In genomic region chr3:32398175-32398538, GRCm38 (mm10) we compare ENCODE assay signal across 8 mouse cellular contexts. TPM values are rescaled to one million over a fixed set of nuclear protein-coding genes. Genes with fewer than 3 reads are reported as not detected.
DNase-seq lines count a peak whose midpoint lies in the region; ATAC-seq and TF ChIP-seq lines count a peak whose summit lies in the region.

No protein-coding gene starts in this region.

- H3K4me3 ChIP-seq in G1E (ENCODE audit: low read depth, low read length): peak overlapping the region; percentile 87
- peak overlapping the region; percentile 93 for H3K4me3 ChIP-seq in hindbrain, embryonic 10.5 days
- H3K4me3 ChIP-seq in midbrain, embryonic 10.5 days: peak overlapping the region; percentile 94

- ATAC-seq in G1E (ENCODE audit: extremely low read depth, insufficient number of reproducible peaks, low FRiP score, poor library complexity, severe bottlenecking): no peak

- DNase-seq in kidney, adult 9 months: peak; percentile 46
- DNase-seq in kidney, postnatal 14 days: no peak
- DNase-seq in G1E (ENCODE audit: low spot score): no peak
- DNase-seq in hindbrain, embryonic 10.5 days (ENCODE audit: low spot score): no peak
- no peak for DNase-seq in midbrain, embryonic 10.5 days (ENCODE audit: low spot score)
- no peak for DNase-seq in urinary bladder, postnatal 4 days (ENCODE audit: low spot score in 2 of 2)
- no peak for DNase-seq in spleen, adult 18-20 months
- no peak for DNase-seq in spleen, postnatal 36 days (ENCODE audit: low spot score in 2 of 2)

- WGBS in hindbrain, embryonic 10.5 days: 3% methylated on average over 7 of the region's 7 CpGs
- 3% methylated on average over 7 of the region's 7 CpGs for WGBS in midbrain, embryonic 10.5 days

- peak overlapping the region; percentile 97 for H3K27ac ChIP-seq in hindbrain, embryonic 10.5 days
- no peak overlapping the region for H3K27ac ChIP-seq in midbrain, embryonic 10.5 days (replicated peaks)

- no peak for TF ChIP-seq CTCF in G1E (IDR thresholded peaks at IDR 0.05; ENCODE audit: low read depth, low read length)

- H3K9me3 ChIP-seq in G1E (replicated peaks): no peaks in the 10 kb centered on the region
- no peaks in the 10 kb centered on the region for H3K9me3 ChIP-seq in hindbrain, embryonic 10.5 days
- no peaks in the 10 kb centered on the region for H3K9me3 ChIP-seq in midbrain, embryonic 10.5 days (replicated peaks)

- H3K27me3 ChIP-seq in G1E (ENCODE audit: insufficient read depth, low read length): peaks cover 2% of the 10 kb centered on the region; the same call in 1 of the 2 replicates
- H3K27me3 ChIP-seq in hindbrain, embryonic 10.5 days (ENCODE audit: insufficient read depth, poor library complexity, severe bottlenecking): no peaks in the 10 kb centered on the region
- H3K27me3 ChIP-seq in midbrain, embryonic 10.5 days (ENCODE audit: low read depth, poor library complexity, severe bottlenecking): peaks cover 4% of the 10 kb centered on the region; the same call in 1 of the 2 replicates

- peaks cover 21% of the 10 kb centered on the region for H3K36me3 ChIP-seq in G1E (replicated peaks)
- H3K36me3 ChIP-seq in hindbrain, embryonic 10.5 days: no peaks in the 10 kb centered on the region
- no peaks in the 10 kb centered on the region for H3K36me3 ChIP-seq in midbrain, embryonic 10.5 days

- H3K4me1 ChIP-seq in G1E (ENCODE audit: insufficient read depth, low read depth, low read length): peaks cover 18% of the 10 kb centered on the region
- H3K4me1 ChIP-seq in hindbrain, embryonic 10.5 days (replicated peaks): peaks cover 29% of the 10 kb centered on the region
- peaks cover 33% of the 10 kb centered on the region for H3K4me1 ChIP-seq in midbrain, embryonic 10.5 days

RNA-seq across cellular contexts. Expression of gene Pik3ca, which starts 0.7 kb away (rescaled TPM):
- 26.8 and 28.9 TPM in 2 replicates for total RNA-seq in G1E (2014; fragmentation: Nextera tagmentation)
- 32.0 and 32.2 TPM in 2 replicates for total RNA-seq in G1E (2017)
- polyA plus RNA-seq in G1E (2012): 1.1 and 2.0 TPM in 2 replicates
- polyA plus RNA-seq in hindbrain, embryonic 10.5 days (2016; fragmentation: Nextera tagmentation; extraction: Ambion mirVana): 6.8 and 7.4 TPM in 2 replicates
- 6.1 and 6.6 TPM in 2 replicates for polyA plus RNA-seq in midbrain, embryonic 10.5 days (2016; fragmentation: Nextera tagmentation; extraction: Ambion mirVana)

RNA-seq across cellular contexts. Expression of gene Zmat3, which starts 32.3 kb away (rescaled TPM):
- total RNA-seq in G1E (2014; fragmentation: Nextera tagmentation) (76.8 and 87.6 TPM in 2 replicates), G1E (2017) (4.4 and 5.2 TPM in 2 replicates)
- 7.8 and 8.1 TPM in 2 replicates for polyA plus RNA-seq in G1E (2012)
- 6.6 and 7.8 TPM in 2 replicates for polyA plus RNA-seq in hindbrain, embryonic 10.5 days (2016; fragmentation: Nextera tagmentation; extraction: Ambion mirVana)
- polyA plus RNA-seq in midbrain, embryonic 10.5 days (2016; fragmentation: Nextera tagmentation; extraction: Ambion mirVana): 7.5 and 8.2 TPM in 2 replicates
